Mouse (Mus musculus): Measurements from ENCODE around the gene Rnls. TPM values are rescaled to one million over a fixed set of nuclear protein-coding genes. Genes with fewer than 3 reads are reported as not detected.

Rnls gene
- polyA plus RNA-seq, 1 experiment from 2014 or later = 10.9 TPM

- no peak overlapping the region for H3K4me2 ChIP-seq (replicated peaks)
- H3K27ac ChIP-seq = no peak overlapping the region
- H3K36me3 ChIP-seq (replicated peaks; ENCODE audit: control insufficient read depth, insufficient read depth) = no peaks in the 10 kb centered on the region
- H3K4me3 ChIP-seq (replicated peaks; ENCODE audit: low read length) = no peak overlapping the region
- 85% methylated on average over 3 of the region's 3 CpGs for WGBS
- H3K4me1 ChIP-seq (replicated peaks; ENCODE audit: control insufficient read depth, insufficient read depth, low read length) = no peaks in the 10 kb centered on the region
- ATAC-seq (ENCODE audit: low FRiP score) (no peak), DNase-seq (ENCODE audit: low spot score) (no peak)
- no peaks in the 10 kb centered on the region for H3K27me3 ChIP-seq (ENCODE audit: control insufficient read depth, insufficient read depth, low read length)
- H3K9ac ChIP-seq = no peak overlapping the region
- no peaks in the 10 kb centered on the region for H3K9me3 ChIP-seq (ENCODE audit: control insufficient read depth, low read length)
Measured at GRCm38 (mm10) chr19:33232902-33233301, 159.2 kb downstream of the Rnls start.

GRCm38 (mm10) chr19:33231303-33231702, 160.8 kb downstream of the Rnls start:
- Histone ChIP-seq H3K9ac (no peak overlapping the region), H3K27ac (no peak overlapping the region), H3K4me2 (replicated peaks) (no peak overlapping the region), H3K27me3 (ENCODE audit: control insufficient read depth, insufficient read depth, low read length) (no peaks in the 10 kb centered on the region), H3K4me1 (replicated peaks; ENCODE audit: control insufficient read depth, insufficient read depth, low read length) (no peaks in the 10 kb centered on the region), H3K36me3 (replicated peaks; ENCODE audit: control insufficient read depth, insufficient read depth) (no peaks in the 10 kb centered on the region), H3K9me3 (ENCODE audit: control insufficient read depth, low read length) (no peaks in the 10 kb centered on the region), H3K4me3 (replicated peaks; ENCODE audit: low read length) (no peak overlapping the region)
- no peak for ATAC-seq (ENCODE audit: low FRiP score)
- WGBS = 54% methylated on average over 6 of the region's 6 CpGs
- no peak for DNase-seq (ENCODE audit: low spot score)

- H3K4me2 ChIP-seq (replicated peaks) = no peak overlapping the region
- peaks cover 11% of the 10 kb centered on the region; the same call in 1 of the 2 replicates for H3K4me1 ChIP-seq (replicated peaks; ENCODE audit: control insufficient read depth, insufficient read depth, low read length)
- 4% methylated on average over 3 of the region's 3 CpGs for WGBS
- H3K27ac ChIP-seq = no peak overlapping the region
- DNase-seq (ENCODE audit: low spot score) = peak; percentile 94
- H3K27me3 ChIP-seq (ENCODE audit: control insufficient read depth, insufficient read depth, low read length) = no peaks in the 10 kb centered on the region
- no peaks in the 10 kb centered on the region for H3K36me3 ChIP-seq (replicated peaks; ENCODE audit: control insufficient read depth, insufficient read depth)
- H3K9ac ChIP-seq = no peak overlapping the region
- no peak overlapping the region for H3K4me3 ChIP-seq (replicated peaks; ENCODE audit: low read length)
- no peaks in the 10 kb centered on the region for H3K9me3 ChIP-seq (ENCODE audit: control insufficient read depth, low read length)
- ATAC-seq (ENCODE audit: low FRiP score) = peak; percentile 89
Measured at GRCm38 (mm10) chr19:33227004-33227403, 165.1 kb downstream of the Rnls start.

GRCm38 (mm10) chr19:33225858-33226705, 166.0 kb downstream of the Rnls start:
- Histone ChIP-seq H3K4me2 (replicated peaks) (no peak overlapping the region), H3K4me1 (replicated peaks; ENCODE audit: control insufficient read depth, insufficient read depth, low read length) (peaks cover 11% of the 10 kb centered on the region; the same call in 1 of the 2 replicates), H3K36me3 (replicated peaks; ENCODE audit: control insufficient read depth, insufficient read depth) (no peaks in the 10 kb centered on the region), H3K4me3 (replicated peaks; ENCODE audit: low read length) (no peak overlapping the region), H3K27me3 (ENCODE audit: control insufficient read depth, insufficient read depth, low read length) (no peaks in the 10 kb centered on the region), H3K9me3 (ENCODE audit: control insufficient read depth, low read length) (no peaks in the 10 kb centered on the region), H3K27ac (no peak overlapping the region), H3K9ac (no peak overlapping the region)
- ATAC-seq (ENCODE audit: low FRiP score) = no peak
- DNase-seq (ENCODE audit: low spot score) = peak; percentile 51
- WGBS = 66% methylated on average over 5 of the region's 5 CpGs

GRCm38 (mm10) chr19:33225002-33225376, 167.1 kb downstream of the Rnls start:
- H3K9me3 ChIP-seq (ENCODE audit: control insufficient read depth, low read length) = no peaks in the 10 kb centered on the region
- H3K27me3 ChIP-seq (ENCODE audit: control insufficient read depth, insufficient read depth, low read length) = no peaks in the 10 kb centered on the region
- H3K4me1 ChIP-seq (replicated peaks; ENCODE audit: control insufficient read depth, insufficient read depth, low read length) = peaks cover 11% of the 10 kb centered on the region; the same call in 1 of the 2 replicates
- WGBS = 93% methylated on average over 9 of the region's 9 CpGs
- ATAC-seq (ENCODE audit: low FRiP score) (no peak), DNase-seq (ENCODE audit: low spot score) (no peak)
- no peak overlapping the region for H3K27ac ChIP-seq
- no peak overlapping the region for H3K9ac ChIP-seq
- H3K4me3 ChIP-seq (replicated peaks; ENCODE audit: low read length) = no peak overlapping the region
- H3K4me2 ChIP-seq (replicated peaks) = no peak overlapping the region
- no peaks in the 10 kb centered on the region for H3K36me3 ChIP-seq (replicated peaks; ENCODE audit: control insufficient read depth, insufficient read depth)

GRCm38 (mm10) chr19:33224181-33225001, 167.7 kb downstream of the Rnls start:
- Histone ChIP-seq H3K36me3 (replicated peaks; ENCODE audit: control insufficient read depth, insufficient read depth) (no peaks in the 10 kb centered on the region), H3K9me3 (ENCODE audit: control insufficient read depth, low read length) (no peaks in the 10 kb centered on the region), H3K4me1 (replicated peaks; ENCODE audit: control insufficient read depth, insufficient read depth, low read length) (peaks cover 11% of the 10 kb centered on the region; the same call in 1 of the 2 replicates), H3K4me3 (replicated peaks; ENCODE audit: low read length) (no peak overlapping the region), H3K9ac (no peak overlapping the region), H3K27me3 (ENCODE audit: control insufficient read depth, insufficient read depth, low read length) (no peaks in the 10 kb centered on the region), H3K27ac (peak overlapping the region; percentile 58; the same call in 1 of the 2 replicates), H3K4me2 (replicated peaks) (peak overlapping the region; percentile 17)
- peak; percentile 86; the same call in 1 of the 2 replicates for ATAC-seq (ENCODE audit: low FRiP score)
- peak; percentile 75 for DNase-seq (ENCODE audit: low spot score)
- WGBS = 54% methylated on average over 8 of the region's 8 CpGs

GRCm38 (mm10) chr19:33223766-33224165, 168.3 kb downstream of the Rnls start:
- WGBS = 62% methylated on average over 5 of the region's 5 CpGs
- Histone ChIP-seq H3K4me1 (replicated peaks; ENCODE audit: control insufficient read depth, insufficient read depth, low read length) (peaks cover 11% of the 10 kb centered on the region; the same call in 1 of the 2 replicates), H3K4me3 (replicated peaks; ENCODE audit: low read length) (no peak overlapping the region), H3K9me3 (ENCODE audit: control insufficient read depth, low read length) (no peaks in the 10 kb centered on the region), H3K27me3 (ENCODE audit: control insufficient read depth, insufficient read depth, low read length) (no peaks in the 10 kb centered on the region), H3K27ac (no peak overlapping the region), H3K36me3 (replicated peaks; ENCODE audit: control insufficient read depth, insufficient read depth) (no peaks in the 10 kb centered on the region), H3K9ac (no peak overlapping the region), H3K4me2 (replicated peaks) (peak overlapping the region; percentile 17)
- no peak for ATAC-seq (ENCODE audit: low FRiP score)
- DNase-seq (ENCODE audit: low spot score) = no peak

GRCm38 (mm10) chr19:33223276-33223675, 168.8 kb downstream of the Rnls start:
- Histone ChIP-seq H3K27ac (no peak overlapping the region), H3K4me2 (replicated peaks) (no peak overlapping the region), H3K4me3 (replicated peaks; ENCODE audit: low read length) (no peak overlapping the region), H3K9me3 (ENCODE audit: control insufficient read depth, low read length) (no peaks in the 10 kb centered on the region), H3K4me1 (replicated peaks; ENCODE audit: control insufficient read depth, insufficient read depth, low read length) (peaks cover 11% of the 10 kb centered on the region; the same call in 1 of the 2 replicates), H3K9ac (no peak overlapping the region), H3K36me3 (replicated peaks; ENCODE audit: control insufficient read depth, insufficient read depth) (no peaks in the 10 kb centered on the region), H3K27me3 (ENCODE audit: control insufficient read depth, insufficient read depth, low read length) (no peaks in the 10 kb centered on the region)
- DNase-seq (ENCODE audit: low spot score) (peak; percentile 42), ATAC-seq (ENCODE audit: low FRiP score) (no peak)
- WGBS = 65% methylated on average over 6 of the region's 6 CpGs

- WGBS = 45% methylated on average over 12 of the region's 12 CpGs
- Histone ChIP-seq H3K36me3 (replicated peaks; ENCODE audit: control insufficient read depth, insufficient read depth) (no peaks in the 10 kb centered on the region), H3K9me3 (ENCODE audit: control insufficient read depth, low read length) (no peaks in the 10 kb centered on the region), H3K4me1 (replicated peaks; ENCODE audit: control insufficient read depth, insufficient read depth, low read length) (peaks cover 11% of the 10 kb centered on the region; the same call in 1 of the 2 replicates), H3K27me3 (ENCODE audit: control insufficient read depth, insufficient read depth, low read length) (no peaks in the 10 kb centered on the region), H3K9ac (no peak overlapping the region), H3K27ac (no peak overlapping the region), H3K4me3 (replicated peaks; ENCODE audit: low read length) (no peak overlapping the region), H3K4me2 (replicated peaks) (no peak overlapping the region)
- ATAC-seq (ENCODE audit: low FRiP score) (no peak), DNase-seq (ENCODE audit: low spot score) (no peak)
Measured at GRCm38 (mm10) chr19:33222595-33223223, 169.4 kb downstream of the Rnls start.

Data from hindbrain, embryonic 14.5 days (tissue).